Mouse (Mus musculus): ENCODE data around the gene Plxna4. TPM values are rescaled to one million over a fixed set of nuclear protein-coding genes. Genes with fewer than 3 reads are reported as not detected.
A peak's percentile ranks its signal among the peaks of the same experiment; 100 is the strongest.

The Plxna4 gene
- polyA plus RNA-seq, 1 experiment from 2014 or later: 6.1 TPM

DNA sequence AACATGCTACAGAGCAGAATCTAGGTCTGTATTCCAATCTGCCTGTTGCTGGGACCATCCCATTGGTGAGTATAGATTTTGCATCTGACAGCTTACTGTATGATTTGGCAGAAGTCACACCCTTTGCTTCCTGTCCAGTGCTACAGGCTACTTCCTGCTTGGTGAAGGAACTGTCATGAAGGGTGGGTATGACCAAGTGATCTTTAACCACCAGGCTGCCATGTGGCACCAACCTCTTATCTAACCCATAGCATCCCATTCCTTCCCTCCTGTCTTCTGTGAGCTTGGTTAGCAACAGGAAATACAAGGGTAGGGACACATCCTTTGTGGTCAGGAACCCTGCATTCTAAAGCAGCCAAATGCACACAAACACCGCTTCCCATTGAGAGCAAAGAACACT is 429.6 kb downstream of the Plxna4 start:
- H3K9me3 ChIP-seq (ENCODE audit: control insufficient read depth, low read length): no peaks in the 10 kb centered on the region
- 94% methylated on average over 1 of the region's 1 CpGs for WGBS
- no peak overlapping the region for H3K4me2 ChIP-seq (ENCODE audit: low read depth, low read length)
- no peak for DNase-seq (ENCODE audit: low spot score)
- H3K4me1 ChIP-seq (ENCODE audit: control insufficient read depth, insufficient read depth, low read length): no peaks in the 10 kb centered on the region
- no peaks in the 10 kb centered on the region for H3K27me3 ChIP-seq (replicated peaks; ENCODE audit: control insufficient read depth, insufficient read depth, low read length)
- no peak for ATAC-seq (ENCODE audit: low read depth)
- no peaks in the 10 kb centered on the region for H3K36me3 ChIP-seq (ENCODE audit: control insufficient read depth, insufficient read depth, low read length)
- no peak overlapping the region for H3K27ac ChIP-seq (replicated peaks; ENCODE audit: low read depth, low read length)
- H3K4me3 ChIP-seq (ENCODE audit: low read depth, low read length): no peak overlapping the region
- no peak overlapping the region for H3K9ac ChIP-seq (ENCODE audit: low read depth, low read length)

DNA sequence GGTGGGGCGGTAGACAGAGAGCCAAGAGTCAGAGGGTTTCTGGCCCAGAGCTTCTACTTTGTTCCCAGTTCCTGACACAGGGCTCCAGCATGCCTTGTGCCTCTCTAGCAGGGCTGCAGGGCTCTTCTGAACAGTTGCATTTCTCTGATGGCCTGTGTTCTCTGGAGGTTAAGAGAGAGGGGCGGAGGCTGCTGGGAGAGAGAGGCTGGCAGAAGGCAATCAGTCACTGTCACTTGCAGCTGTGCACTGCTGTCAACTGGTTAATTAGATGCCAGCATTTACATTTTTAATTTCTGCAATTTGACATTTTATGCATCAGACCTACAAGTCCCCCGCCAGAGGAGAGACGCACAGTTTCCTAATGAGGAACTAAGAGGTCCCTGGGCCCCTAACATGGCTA is 434.8 kb downstream of the Plxna4 start:
- DNase-seq (ENCODE audit: low spot score): no peak

DNA sequence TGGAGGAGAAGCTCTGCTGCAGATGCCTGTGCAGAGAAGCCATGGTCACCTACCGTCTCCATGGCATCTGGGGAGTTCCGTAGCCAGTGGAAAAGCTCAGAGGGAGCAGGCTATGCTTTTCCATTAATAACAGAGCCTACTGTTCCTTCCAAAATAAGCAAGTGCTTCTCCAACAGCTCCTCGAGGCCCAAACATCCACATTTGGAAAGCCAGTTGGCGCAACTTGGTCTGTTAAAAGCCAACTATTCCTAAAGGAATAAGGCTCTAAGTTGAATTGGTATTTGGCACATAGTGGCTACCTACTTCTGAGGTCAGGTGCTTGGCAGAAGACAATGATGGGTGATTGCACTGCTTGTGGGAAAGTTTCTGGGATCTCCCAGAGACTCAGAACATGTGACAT is 437.2 kb downstream of the Plxna4 start:
- Histone ChIP-seq H3K9ac (ENCODE audit: low read depth, low read length) (no peak overlapping the region), H3K4me3 (ENCODE audit: low read depth, low read length) (no peak overlapping the region), H3K27me3 (replicated peaks; ENCODE audit: control insufficient read depth, insufficient read depth, low read length) (no peaks in the 10 kb centered on the region), H3K27ac (replicated peaks; ENCODE audit: low read depth, low read length) (no peak overlapping the region), H3K36me3 (ENCODE audit: control insufficient read depth, insufficient read depth, low read length) (no peaks in the 10 kb centered on the region), H3K9me3 (ENCODE audit: control insufficient read depth, low read length) (no peaks in the 10 kb centered on the region), H3K4me2 (ENCODE audit: low read depth, low read length) (no peak overlapping the region), H3K4me1 (ENCODE audit: control insufficient read depth, insufficient read depth, low read length) (no peaks in the 10 kb centered on the region)
- ATAC-seq (ENCODE audit: low read depth) (no peak), DNase-seq (ENCODE audit: low spot score) (no peak)
- 86% methylated on average over 4 of the region's 4 CpGs for WGBS

More for the DNA sequence above, 434.8 kb downstream of the Plxna4 start:
- Histone ChIP-seq H3K4me2 (ENCODE audit: low read depth, low read length) (no peak overlapping the region), H3K4me1 (ENCODE audit: control insufficient read depth, insufficient read depth, low read length) (no peaks in the 10 kb centered on the region), H3K4me3 (ENCODE audit: low read depth, low read length) (no peak overlapping the region), H3K27me3 (replicated peaks; ENCODE audit: control insufficient read depth, insufficient read depth, low read length) (no peaks in the 10 kb centered on the region), H3K9ac (ENCODE audit: low read depth, low read length) (no peak overlapping the region), H3K9me3 (ENCODE audit: control insufficient read depth, low read length) (no peaks in the 10 kb centered on the region), H3K36me3 (ENCODE audit: control insufficient read depth, insufficient read depth, low read length) (no peaks in the 10 kb centered on the region), H3K27ac (replicated peaks; ENCODE audit: low read depth, low read length) (no peak overlapping the region)
- 78% methylated on average over 4 of the region's 4 CpGs for WGBS
- no peak for ATAC-seq (ENCODE audit: low read depth)

DNA sequence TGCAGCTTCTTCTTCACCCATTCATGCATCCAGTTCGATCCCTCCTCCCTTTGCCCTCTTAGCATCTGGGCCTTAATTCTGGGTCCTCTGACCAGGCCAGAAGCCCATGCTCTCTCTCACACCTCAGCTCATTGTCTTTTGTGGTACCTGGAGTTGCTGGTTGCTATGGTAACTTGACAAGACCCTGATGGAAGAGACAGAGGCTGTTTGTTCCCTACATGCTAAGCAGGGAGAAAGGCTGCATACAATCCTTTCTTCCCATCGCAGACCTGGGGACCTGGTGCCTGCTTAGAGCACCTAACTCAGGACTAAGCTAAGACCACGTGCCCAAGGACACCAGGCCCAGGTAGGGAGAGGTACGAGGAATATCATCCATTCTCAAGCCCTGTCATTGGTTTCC is 443.2 kb downstream of the Plxna4 start:
- H3K27me3 ChIP-seq (replicated peaks; ENCODE audit: control insufficient read depth, insufficient read depth, low read length): no peaks in the 10 kb centered on the region
- no peak overlapping the region for H3K27ac ChIP-seq (replicated peaks; ENCODE audit: low read depth, low read length)
- no peaks in the 10 kb centered on the region for H3K4me1 ChIP-seq (ENCODE audit: control insufficient read depth, insufficient read depth, low read length)
- no peaks in the 10 kb centered on the region for H3K36me3 ChIP-seq (ENCODE audit: control insufficient read depth, insufficient read depth, low read length)
- WGBS: 75% methylated on average over 4 of the region's 4 CpGs
- no peak overlapping the region for H3K9ac ChIP-seq (ENCODE audit: low read depth, low read length)
- DNase-seq (ENCODE audit: low spot score) (no peak), ATAC-seq (ENCODE audit: low read depth) (no peak)
- H3K4me2 ChIP-seq (ENCODE audit: low read depth, low read length): no peak overlapping the region
- no peaks in the 10 kb centered on the region for H3K9me3 ChIP-seq (ENCODE audit: control insufficient read depth, low read length)
- no peak overlapping the region for H3K4me3 ChIP-seq (ENCODE audit: low read depth, low read length)

DNA sequence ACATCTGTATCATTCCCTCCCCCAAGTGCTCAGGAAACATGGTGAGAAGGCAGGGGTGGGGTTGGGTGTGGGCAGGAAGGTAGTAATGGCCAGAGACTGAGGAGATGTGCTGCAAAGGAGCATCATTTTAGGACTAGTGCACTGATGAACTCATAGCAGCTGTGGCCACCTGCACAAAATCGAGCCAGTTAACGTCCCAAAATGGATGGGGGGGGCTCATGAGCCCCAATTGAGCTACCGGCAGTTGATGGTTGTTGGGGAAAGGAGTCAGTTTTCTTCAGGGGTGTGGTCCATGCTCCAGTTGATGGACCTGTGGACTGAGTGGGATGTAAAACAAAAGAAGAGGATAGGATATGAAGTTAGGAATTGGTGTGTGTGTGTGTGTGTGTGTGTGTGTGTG is 448.5 kb downstream of the Plxna4 start:
- 64% methylated on average over 3 of the region's 3 CpGs for WGBS
- Histone ChIP-seq H3K4me1 (ENCODE audit: control insufficient read depth, insufficient read depth, low read length) (no peaks in the 10 kb centered on the region), H3K4me3 (ENCODE audit: low read depth, low read length) (no peak overlapping the region), H3K9me3 (ENCODE audit: control insufficient read depth, low read length) (no peaks in the 10 kb centered on the region), H3K4me2 (ENCODE audit: low read depth, low read length) (no peak overlapping the region), H3K36me3 (ENCODE audit: control insufficient read depth, insufficient read depth, low read length) (no peaks in the 10 kb centered on the region), H3K27me3 (replicated peaks; ENCODE audit: control insufficient read depth, insufficient read depth, low read length) (no peaks in the 10 kb centered on the region), H3K9ac (ENCODE audit: low read depth, low read length) (no peak overlapping the region), H3K27ac (replicated peaks; ENCODE audit: low read depth, low read length) (no peak overlapping the region)
- DNase-seq (ENCODE audit: low spot score) (no peak), ATAC-seq (ENCODE audit: low read depth) (no peak)

DNA sequence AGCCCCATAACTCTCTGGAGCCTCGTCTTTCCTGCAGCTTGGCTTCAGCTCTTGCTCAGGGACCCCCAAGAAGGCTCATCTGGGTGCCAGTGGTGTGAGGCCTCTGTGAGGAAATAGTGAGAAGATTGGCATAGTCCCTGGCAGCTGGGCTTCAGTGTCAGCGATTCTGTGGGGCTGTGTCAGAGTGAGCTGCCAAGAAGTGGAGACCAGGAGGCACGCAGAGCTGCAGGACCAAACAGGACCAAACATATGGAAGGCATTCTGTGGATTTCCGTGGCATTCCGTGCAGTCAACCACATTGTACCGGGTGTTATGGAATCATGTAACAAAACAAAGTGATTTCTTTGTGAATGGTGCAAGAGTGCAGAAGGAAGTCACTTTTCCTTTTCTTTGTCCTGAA is 461.1 kb downstream of the Plxna4 start:
- peak; percentile 57 for DNase-seq (ENCODE audit: low spot score)
- no peak for ATAC-seq (ENCODE audit: low read depth)
- Histone ChIP-seq H3K27me3 (replicated peaks; ENCODE audit: control insufficient read depth, insufficient read depth, low read length) (no peaks in the 10 kb centered on the region), H3K4me2 (ENCODE audit: low read depth, low read length) (no peak overlapping the region), H3K36me3 (ENCODE audit: control insufficient read depth, insufficient read depth, low read length) (no peaks in the 10 kb centered on the region), H3K27ac (replicated peaks; ENCODE audit: low read depth, low read length) (no peak overlapping the region), H3K4me3 (ENCODE audit: low read depth, low read length) (no peak overlapping the region), H3K9me3 (ENCODE audit: control insufficient read depth, low read length) (no peaks in the 10 kb centered on the region), H3K9ac (ENCODE audit: low read depth, low read length) (no peak overlapping the region), H3K4me1 (ENCODE audit: control insufficient read depth, insufficient read depth, low read length) (no peaks in the 10 kb centered on the region)
- 55% methylated on average over 6 of the region's 6 CpGs for WGBS

DNA sequence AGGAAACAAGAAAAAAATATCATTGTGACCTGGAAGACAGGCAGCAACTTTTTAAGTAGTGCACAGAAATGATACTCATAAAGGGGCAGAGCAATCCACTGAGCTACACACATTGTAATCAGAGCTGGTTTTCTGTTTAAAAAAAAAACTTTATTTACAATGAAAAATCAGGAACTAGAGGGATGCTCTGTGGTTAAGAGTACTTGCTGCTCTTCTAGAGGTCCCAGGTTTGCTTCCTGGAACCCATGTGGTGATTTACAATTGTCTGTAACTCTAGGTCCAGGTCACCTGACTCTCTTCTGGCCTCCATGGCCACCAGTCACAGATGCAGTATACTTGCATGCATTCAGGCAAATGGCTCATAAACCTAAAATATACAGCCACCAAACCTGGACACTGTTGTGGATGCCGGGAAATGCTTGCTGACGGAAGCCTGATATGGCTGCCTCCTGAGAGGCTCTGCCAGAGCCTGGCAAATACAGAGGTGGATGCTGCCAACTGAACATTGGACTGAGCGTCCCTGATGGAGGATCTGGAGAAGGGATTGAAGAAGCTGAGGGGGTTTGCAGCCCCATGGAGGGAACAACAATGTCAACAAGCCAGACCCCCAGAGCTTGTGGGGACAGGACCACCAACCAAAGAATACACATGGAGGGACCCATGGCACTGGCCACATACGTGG is 465.3 kb downstream of the Plxna4 start:
- H3K4me2 ChIP-seq (ENCODE audit: low read depth, low read length): no peak overlapping the region
- 86% methylated on average over 4 of the region's 4 CpGs for WGBS

DNA sequence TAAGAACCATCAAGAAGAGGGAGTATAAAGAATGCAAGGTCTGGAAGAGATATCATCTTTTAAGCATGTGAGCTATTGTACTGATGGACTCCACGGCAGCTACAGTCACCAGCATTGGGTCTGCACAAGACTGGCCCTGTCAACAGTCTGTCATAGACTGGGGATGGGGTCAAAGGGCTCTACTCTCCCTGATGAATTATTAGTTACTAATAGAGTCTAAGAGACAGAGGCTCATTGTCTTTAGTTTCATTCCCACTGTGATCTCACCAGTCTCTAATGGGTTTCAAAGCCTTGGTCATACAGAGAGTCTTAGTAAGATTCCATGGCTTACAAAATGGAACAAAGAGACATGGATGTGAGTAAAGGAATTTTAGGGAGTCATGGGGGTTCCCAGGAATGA is 467.1 kb downstream of the Plxna4 start:
- WGBS: 57% methylated on average over 1 of the region's 1 CpGs
- no peaks in the 10 kb centered on the region for H3K4me1 ChIP-seq (ENCODE audit: control insufficient read depth, insufficient read depth, low read length)

More for the DNA sequence above, 465.3 kb downstream of the Plxna4 start:
- DNase-seq (ENCODE audit: low spot score) (no peak), ATAC-seq (ENCODE audit: low read depth) (no peak)
- Histone ChIP-seq H3K9ac (ENCODE audit: low read depth, low read length) (no peak overlapping the region), H3K4me3 (ENCODE audit: low read depth, low read length) (no peak overlapping the region), H3K27ac (replicated peaks; ENCODE audit: low read depth, low read length) (no peak overlapping the region), H3K4me1 (ENCODE audit: control insufficient read depth, insufficient read depth, low read length) (no peaks in the 10 kb centered on the region), H3K36me3 (ENCODE audit: control insufficient read depth, insufficient read depth, low read length) (no peaks in the 10 kb centered on the region), H3K27me3 (replicated peaks; ENCODE audit: control insufficient read depth, insufficient read depth, low read length) (no peaks in the 10 kb centered on the region), H3K9me3 (ENCODE audit: control insufficient read depth, low read length) (no peaks in the 10 kb centered on the region)

DNA sequence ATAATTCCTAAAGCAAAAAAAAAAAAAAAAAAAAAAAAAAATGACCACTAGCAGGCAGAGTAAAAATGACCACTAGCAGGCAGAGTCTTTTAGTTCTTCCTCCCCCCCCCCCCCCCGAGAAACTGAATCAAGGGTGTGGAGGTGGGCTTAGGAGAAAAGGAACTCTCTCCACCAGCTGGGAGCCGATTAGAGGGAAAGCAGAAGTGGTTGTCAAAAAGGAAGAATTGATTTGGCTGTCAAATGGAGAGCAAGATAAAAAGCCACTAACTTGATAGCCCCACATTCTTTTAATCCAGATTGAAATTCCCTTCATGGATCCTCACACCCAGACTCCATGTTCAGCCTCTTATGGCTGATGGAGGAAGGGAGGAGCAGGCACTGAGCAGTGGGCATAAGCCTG is 478.8 kb downstream of the Plxna4 start:
- ATAC-seq (ENCODE audit: low read depth): no peak
- H3K4me3 ChIP-seq (ENCODE audit: low read depth, low read length): no peak overlapping the region
- no peak overlapping the region for H3K9ac ChIP-seq (ENCODE audit: low read depth, low read length)
- no peaks in the 10 kb centered on the region for H3K9me3 ChIP-seq (ENCODE audit: control insufficient read depth, low read length)
- 64% methylated on average over 2 of the region's 2 CpGs for WGBS
- H3K4me1 ChIP-seq (ENCODE audit: control insufficient read depth, insufficient read depth, low read length): no peaks in the 10 kb centered on the region
- no peak overlapping the region for H3K27ac ChIP-seq (replicated peaks; ENCODE audit: low read depth, low read length)
- H3K27me3 ChIP-seq (replicated peaks; ENCODE audit: control insufficient read depth, insufficient read depth, low read length): no peaks in the 10 kb centered on the region
- H3K4me2 ChIP-seq (ENCODE audit: low read depth, low read length): no peak overlapping the region
- no peak for DNase-seq (ENCODE audit: low spot score)
- no peaks in the 10 kb centered on the region for H3K36me3 ChIP-seq (ENCODE audit: control insufficient read depth, insufficient read depth, low read length)

More for the DNA sequence above, 467.1 kb downstream of the Plxna4 start:
- H3K4me2 ChIP-seq (ENCODE audit: low read depth, low read length): no peak overlapping the region
- DNase-seq (ENCODE audit: low spot score) (peak; percentile 5), ATAC-seq (ENCODE audit: low read depth) (no peak)
- no peaks in the 10 kb centered on the region for H3K27me3 ChIP-seq (replicated peaks; ENCODE audit: control insufficient read depth, insufficient read depth, low read length)
- H3K27ac ChIP-seq (replicated peaks; ENCODE audit: low read depth, low read length): no peak overlapping the region
- H3K9me3 ChIP-seq (ENCODE audit: control insufficient read depth, low read length): no peaks in the 10 kb centered on the region
- no peak overlapping the region for H3K9ac ChIP-seq (ENCODE audit: low read depth, low read length)
- H3K36me3 ChIP-seq (ENCODE audit: control insufficient read depth, insufficient read depth, low read length): no peaks in the 10 kb centered on the region
- H3K4me3 ChIP-seq (ENCODE audit: low read depth, low read length): no peak overlapping the region
